Mouse (Mus musculus) gonadal fat pad, adult 2 months (tissue): ENCODE results near the gene Ahctf1. TPM values are rescaled to one million over a fixed set of nuclear protein-coding genes. Genes with fewer than 3 reads are reported as not detected.

Experiments used
- DNase-seq: peaks from one replicate; pipeline ENCODE4 v3.0.0-alpha.2; 2012; ENCODE audit warnings: low read depth
- polyA plus RNA-seq: library from polyadenylated mRNA; depleted of rRNA; stranded (reverse); fragments of >200 nt; gene quantifications from 2 replicates; pipeline ENCODE4 v1.2.3, GENCODE M21; 2012; rRNA removed

Ahctf1 gene
- polyA plus RNA-seq, 1 experiment: 10.6 TPM

DNA sequence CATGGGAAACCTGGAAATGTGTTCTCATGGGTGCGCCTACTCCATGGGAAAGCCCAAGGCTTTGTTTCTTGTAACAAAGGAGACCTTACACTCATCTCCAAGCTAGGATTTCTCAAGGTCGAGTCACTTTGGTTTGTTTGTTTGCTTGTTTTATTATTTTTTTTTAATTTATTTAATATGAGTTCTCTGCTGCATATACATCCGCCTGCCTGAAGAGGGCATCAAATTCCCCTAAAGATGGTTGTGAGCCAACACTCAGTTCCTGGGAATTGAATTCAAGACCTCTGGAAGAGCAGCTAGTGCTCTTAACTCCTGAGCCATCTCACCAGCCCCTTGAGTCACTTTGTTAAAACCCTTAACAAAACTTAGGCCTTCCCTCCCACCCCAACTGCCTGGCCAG, 90.1 kb downstream of the Ahctf1 start:
- DNase-seq: no peak

DNA sequence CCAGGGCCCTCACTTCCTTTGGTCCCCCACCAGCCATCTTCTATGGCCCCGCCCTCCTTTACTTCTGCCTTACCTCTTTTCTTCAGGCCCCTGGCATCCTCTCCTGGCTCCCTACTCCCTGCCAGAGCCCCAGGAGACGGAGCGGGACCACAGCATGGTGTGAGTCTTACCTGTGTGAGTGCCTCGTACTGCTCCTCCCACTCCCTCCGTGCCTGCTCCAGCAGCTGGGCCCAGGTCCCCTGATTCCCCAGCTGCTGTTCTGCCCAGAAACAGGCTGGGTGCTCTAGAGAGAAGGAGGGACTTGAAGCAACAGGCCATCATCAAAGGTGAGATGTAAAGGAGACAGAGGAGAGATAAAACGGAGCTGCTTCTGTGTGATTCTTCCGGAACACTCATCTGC, 90.8 kb downstream of the Ahctf1 start:
- no peak for DNase-seq

GRCm38 (mm10) chr1:179710739-179711138, 92.7 kb downstream of the Ahctf1 start:
- DNase-seq: no peak

- DNase-seq: no peak
Observed at GRCm38 (mm10) chr1:179709390-179709789, 94.1 kb downstream of the Ahctf1 start.

GRCm38 (mm10) chr1:179705154-179705553, 98.3 kb downstream of the Ahctf1 start:
- DNase-seq: peak; percentile 44

DNA sequence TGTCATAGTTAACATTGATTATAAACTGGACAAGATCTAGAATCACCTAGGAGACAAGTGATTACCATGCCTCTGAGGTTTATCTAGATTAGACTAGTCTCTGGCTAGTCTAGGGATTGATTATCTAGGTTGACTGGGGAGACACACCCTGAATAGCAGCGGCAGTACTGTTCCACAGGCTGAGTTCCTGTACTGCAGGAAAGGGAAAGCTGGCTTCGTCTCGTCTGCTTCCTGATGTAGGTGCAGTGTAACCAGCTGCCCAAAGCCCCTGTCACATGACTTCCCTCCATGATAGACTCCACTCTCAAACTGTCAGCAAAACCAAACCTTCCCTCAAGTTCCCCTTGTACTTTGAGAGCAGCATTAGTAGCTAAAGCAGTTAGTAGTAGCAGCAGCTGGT, 99.3 kb downstream of the Ahctf1 start:
- no peak for DNase-seq

Other genes with a start within 250 kb of the Ahctf1 start
- 15.0 and 15.5 TPM in 2 replicates for gene Sccpdh, start 135.5 kb downstream of the Ahctf1 start, polyA plus RNA-seq
- 0.04 TPM in 1 of 2 replicates, not detected in the other for gene Kif28, start 58.4 kb downstream of the Ahctf1 start, polyA plus RNA-seq
- gene Gm10518, start 304 bp downstream of the Ahctf1 start, polyA plus RNA-seq: not detected in 2 replicates
- gene Cdc42bpa, start 156.8 kb upstream of the Ahctf1 start, polyA plus RNA-seq: 23.4 and 25.4 TPM in 2 replicates